ENCODE assay signal across 10 mouse cellular contexts in the genomic region with DNA sequence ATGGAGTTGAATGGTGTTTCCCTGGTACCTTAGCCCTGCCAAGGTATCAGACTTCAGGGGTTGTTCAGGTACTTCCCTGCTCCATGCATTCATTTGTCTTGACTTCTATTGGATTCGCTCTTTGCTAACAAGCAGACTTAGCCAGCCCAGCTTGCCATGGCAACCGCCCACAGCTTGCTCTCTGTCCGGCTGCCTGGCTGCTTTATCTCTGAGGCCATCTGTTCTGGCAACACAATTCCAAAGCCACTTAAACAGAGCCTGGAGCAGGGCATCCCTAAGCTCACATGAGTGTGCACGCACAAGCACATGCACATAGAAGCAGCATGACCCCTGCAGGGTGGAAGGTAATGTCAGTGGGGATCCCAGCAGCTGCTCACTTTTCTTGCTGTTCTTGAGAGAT. TPM values are rescaled to one million over a fixed set of nuclear protein-coding genes. Genes with fewer than 3 reads are reported as not detected.
DNase-seq lines count a peak whose midpoint lies in the region; ATAC-seq lines count a peak whose summit lies in the region.
"Had no signal": no experiment of that assay in that cellular context is flagged by ENCODE, and none has a peak within 500 bp of the region (broad histone marks: within the 10 kb centered on the region; RNA-seq: fewer than 3 reads in every experiment).

No protein-coding gene starts in this region.

- H3K27me3 ChIP-seq in forebrain, embryonic 15.5 days, result no peaks in the 10 kb centered on the region

- DNase-seq in adrenal gland, adult 2 months, result peak; percentile 13
- DNase-seq in adrenal gland, postnatal 10 days, result no peak
- DNase-seq in left cerebral cortex, postnatal 25 days (ENCODE audit: low spot score in 2 of 2), result peak; percentile 66 to 78
- DNase-seq in right cerebral cortex, postnatal 10 days (ENCODE audit: low spot score in 2 of 2), result peak; percentile 74 to 89
- DNase-seq in ovary, adult 18-20 months (ENCODE audit: low spot score), result no peak
- DNase-seq in gastrocnemius, postnatal 10 days, result no peak
- no peak for DNase-seq in lung, postnatal 14 days

- peak overlapping the region; percentile 72 for H3K27ac ChIP-seq in forebrain, embryonic 15.5 days (replicated peaks)

- intact Hi-C loops in left cerebral cortex, postnatal 25 days (cut with DNase I), result no loop called here

- no peaks in the 10 kb centered on the region for H3K9me3 ChIP-seq in forebrain, embryonic 15.5 days

- H3K36me3 ChIP-seq in forebrain, embryonic 15.5 days, result no peaks in the 10 kb centered on the region

- H3K9ac ChIP-seq in forebrain, embryonic 15.5 days (replicated peaks), result no peak overlapping the region

- H3K4me1 ChIP-seq in forebrain, embryonic 15.5 days, result peaks cover 36% of the 10 kb centered on the region

- 11% methylated on average over 4 of the region's 4 CpGs for WGBS in forebrain, embryonic 15.5 days

- H3K4me3 ChIP-seq in forebrain, embryonic 15.5 days, result no peak overlapping the region

- H3K4me2 ChIP-seq in forebrain, embryonic 15.5 days (replicated peaks), result no peak overlapping the region

- peak; percentile 55 for ATAC-seq in forebrain, embryonic 15.5 days (replicated peaks)

RNA-seq across cellular contexts. Expression of a gene that starts 4.1 kb away (rescaled TPM):
- total RNA-seq in adrenal gland, adult 2 months (2021), result 1 to 10 TPM; 2.6 to 5.0 TPM
- polyA plus RNA-seq in adrenal gland, adult 2 months (2012; rRNA removed), result 0.91 and 0.99 TPM in 2 replicates
- 1 to 10 TPM; 6.4 to 8.0 TPM for total RNA-seq in adrenal gland, postnatal 10 days (2021)
- polyA plus RNA-seq in forebrain, embryonic 15.5 days (2015; fragmentation: Nextera tagmentation; extraction: Ambion mirVana), result 26.7 and 30.7 TPM in 2 replicates
- 10 to 100 TPM; 17.4 to 18.1 TPM for total RNA-seq in left cerebral cortex, postnatal 25 days (2021)
- total RNA-seq in gastrocnemius, postnatal 10 days (2021), result under 1 TPM in 1 of 2 experiments, not detected in 1; 0.09 TPM
- polyA plus RNA-seq: gonadal fat pad, adult 2 months; liver, embryonic 16.5 days had no signal

RNA-seq across cellular contexts. Expression of a gene that starts 44.2 kb away (rescaled TPM):
- 1 to 10 TPM; 1.0 to 3.7 TPM for total RNA-seq in adrenal gland, adult 2 months (2021)
- 1.3 and 1.6 TPM in 2 replicates for polyA plus RNA-seq in adrenal gland, adult 2 months (2012; rRNA removed)
- total RNA-seq in adrenal gland, postnatal 10 days (2021), result 1 to 10 TPM; 1.3 to 2.4 TPM
- polyA plus RNA-seq in forebrain, embryonic 15.5 days (2015; fragmentation: Nextera tagmentation; extraction: Ambion mirVana), result 47.6 and 54.1 TPM in 2 replicates
- 10 to 100 TPM; 56.1 to 57.3 TPM for total RNA-seq in left cerebral cortex, postnatal 25 days (2021)
- total RNA-seq in gastrocnemius, postnatal 10 days (2021), result not detected

Comparison
In these comparisons a context has a peak if more than half of its experiments do, and no peak if none do; other contexts are left out.
1. DNase-seq: peak in adrenal gland, adult 2 months (single experiment), left cerebral cortex, postnatal 25 days (2 of 2) and right cerebral cortex, postnatal 10 days (2 of 2); none in adrenal gland, postnatal 10 days (single experiment), ovary, adult 18-20 months (single experiment), gastrocnemius, postnatal 10 days (single experiment) and lung, postnatal 14 days (single experiment).
2. RNA of a gene that starts 44.2 kb away (total RNA-seq): 56.1 to 57.3 TPM in left cerebral cortex, postnatal 25 days; 1.0 to 3.7 TPM in adrenal gland, adult 2 months, 1.3 to 2.4 TPM in adrenal gland, postnatal 10 days and not detected in gastrocnemius, postnatal 10 days; every median in the first group is over 10 times any median in the second.